Mouse (Mus musculus): ENCODE results near the gene Klhl7. TPM values are rescaled to one million over a fixed set of nuclear protein-coding genes. Genes with fewer than 3 reads are reported as not detected.

The Klhl7 gene
- polyA plus RNA-seq, 1 experiment from 2014 or later = 194 TPM

DNA sequence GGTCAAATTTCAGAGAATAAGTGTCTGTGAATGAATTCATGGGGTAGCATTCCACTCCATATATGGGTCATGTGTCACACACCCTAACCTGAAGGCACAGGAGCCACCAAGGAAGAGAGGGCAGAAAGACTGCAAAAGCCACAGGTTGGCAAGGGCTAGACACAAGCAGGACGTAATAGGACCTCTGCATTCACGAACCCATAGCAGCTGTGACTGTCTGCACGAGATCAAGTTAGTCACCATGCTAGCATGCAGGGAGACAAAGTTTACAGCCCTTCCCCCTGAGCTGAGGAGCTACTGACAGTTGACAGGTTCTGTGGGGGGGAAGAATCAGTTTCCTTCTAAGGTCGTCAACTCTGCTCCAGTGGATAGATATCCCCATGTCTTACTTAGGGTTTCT lies 36.9 kb upstream of the Klhl7 start:
- Histone ChIP-seq H3K4me2 (ENCODE audit: low read length) (no peak overlapping the region), H3K36me3 (ENCODE audit: control insufficient read depth, insufficient read depth, low read length) (no peaks in the 10 kb centered on the region), H3K27me3 (ENCODE audit: control insufficient read depth, insufficient read depth, low read length) (no peaks in the 10 kb centered on the region), H3K27ac (replicated peaks; ENCODE audit: low read depth, low read length) (no peak overlapping the region), H3K4me3 (replicated peaks; ENCODE audit: low read depth, low read length) (no peak overlapping the region), H3K9me3 (ENCODE audit: control insufficient read depth, low read length) (no peaks in the 10 kb centered on the region), H3K4me1 (ENCODE audit: control insufficient read depth, insufficient read depth, low read length) (no peaks in the 10 kb centered on the region), H3K9ac (replicated peaks; ENCODE audit: low read length) (no peak overlapping the region)
- DNase-seq (no peak), ATAC-seq (ENCODE audit: low FRiP score, low TSS enrichment) (no peak)
- 88% methylated on average over 4 of the region's 4 CpGs for WGBS

GRCm38 (mm10) chr5:24068955-24069354 lies 31.4 kb upstream of the Klhl7 start:
- Histone ChIP-seq H3K4me1 (ENCODE audit: control insufficient read depth, insufficient read depth, low read length) (no peaks in the 10 kb centered on the region), H3K9ac (replicated peaks; ENCODE audit: low read length) (no peak overlapping the region), H3K27me3 (ENCODE audit: control insufficient read depth, insufficient read depth, low read length) (no peaks in the 10 kb centered on the region), H3K4me2 (ENCODE audit: low read length) (no peak overlapping the region), H3K9me3 (ENCODE audit: control insufficient read depth, low read length) (no peaks in the 10 kb centered on the region), H3K27ac (replicated peaks; ENCODE audit: low read depth, low read length) (no peak overlapping the region), H3K36me3 (ENCODE audit: control insufficient read depth, insufficient read depth, low read length) (no peaks in the 10 kb centered on the region), H3K4me3 (replicated peaks; ENCODE audit: low read depth, low read length) (no peak overlapping the region)
- WGBS = 83% methylated on average over 6 of the region's 6 CpGs
- ATAC-seq (ENCODE audit: low FRiP score, low TSS enrichment) (no peak), DNase-seq (no peak)

DNA sequence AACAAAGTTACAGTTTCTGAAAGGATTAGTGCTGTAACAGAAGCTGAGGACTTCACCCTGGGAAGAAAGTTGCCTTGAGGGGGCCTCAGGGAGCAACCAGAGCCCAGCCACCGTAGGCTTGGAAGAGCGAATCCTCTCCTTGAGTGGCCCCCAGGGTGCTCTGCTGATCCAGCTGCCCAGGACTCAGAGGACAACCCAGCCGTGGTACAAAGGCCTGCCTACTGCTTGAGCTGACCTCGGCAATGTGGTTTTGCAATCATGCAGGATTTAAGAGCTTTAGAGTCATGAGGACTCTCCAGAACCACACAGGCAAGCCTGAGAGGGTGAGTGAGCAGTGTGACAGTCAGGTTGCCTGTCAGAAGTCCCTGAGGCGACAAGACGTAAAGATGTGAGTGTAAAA lies 28.4 kb upstream of the Klhl7 start:
- no peaks in the 10 kb centered on the region for H3K27me3 ChIP-seq (ENCODE audit: control insufficient read depth, insufficient read depth, low read length)
- H3K36me3 ChIP-seq (ENCODE audit: control insufficient read depth, insufficient read depth, low read length) = no peaks in the 10 kb centered on the region
- H3K4me3 ChIP-seq (replicated peaks; ENCODE audit: low read depth, low read length) = no peak overlapping the region
- ATAC-seq (ENCODE audit: low FRiP score, low TSS enrichment) (no peak), DNase-seq (no peak)
- H3K9me3 ChIP-seq (ENCODE audit: control insufficient read depth, low read length) = no peaks in the 10 kb centered on the region
- no peak overlapping the region for H3K27ac ChIP-seq (replicated peaks; ENCODE audit: low read depth, low read length)
- no peak overlapping the region for H3K9ac ChIP-seq (replicated peaks; ENCODE audit: low read length)
- WGBS = 61% methylated on average over 6 of the region's 6 CpGs
- no peak overlapping the region for H3K4me2 ChIP-seq (ENCODE audit: low read length)
- no peaks in the 10 kb centered on the region; the same call in 1 of the 2 replicates for H3K4me1 ChIP-seq (ENCODE audit: control insufficient read depth, insufficient read depth, low read length)

GRCm38 (mm10) chr5:24076986-24077718 lies 23.3 kb upstream of the Klhl7 start:
- peak; percentile 72; the same call in 1 of the 2 replicates for ATAC-seq (ENCODE audit: low FRiP score, low TSS enrichment)

GRCm38 (mm10) chr5:24077739-24078306 lies 22.6 kb upstream of the Klhl7 start:
- Histone ChIP-seq H3K9ac (replicated peaks; ENCODE audit: low read length) (no peak overlapping the region; the same call in 1 of the 2 replicates), H3K9me3 (ENCODE audit: control insufficient read depth, low read length) (no peaks in the 10 kb centered on the region), H3K27me3 (ENCODE audit: control insufficient read depth, insufficient read depth, low read length) (no peaks in the 10 kb centered on the region), H3K4me3 (replicated peaks; ENCODE audit: low read depth, low read length) (peak overlapping the region; percentile 18; the same call in 1 of the 2 replicates), H3K4me2 (ENCODE audit: low read length) (peak overlapping the region; percentile 47), H3K36me3 (ENCODE audit: control insufficient read depth, insufficient read depth, low read length) (no peaks in the 10 kb centered on the region), H3K4me1 (ENCODE audit: control insufficient read depth, insufficient read depth, low read length) (no peaks in the 10 kb centered on the region; the same call in 1 of the 2 replicates), H3K27ac (replicated peaks; ENCODE audit: low read depth, low read length) (peak overlapping the region; percentile 81)
- no peak for ATAC-seq (ENCODE audit: low FRiP score, low TSS enrichment)
- 20% methylated on average over 7 of the region's 7 CpGs for WGBS
- DNase-seq = peak; percentile 31

More at GRCm38 (mm10) chr5:24076986-24077718, 23.3 kb upstream of the Klhl7 start:
- Histone ChIP-seq H3K9ac (replicated peaks; ENCODE audit: low read length) (peak overlapping the region; percentile 36; the same call in 1 of the 2 replicates), H3K27ac (replicated peaks; ENCODE audit: low read depth, low read length) (peak overlapping the region; percentile 81), H3K4me2 (ENCODE audit: low read length) (peak overlapping the region; percentile 47), H3K36me3 (ENCODE audit: control insufficient read depth, insufficient read depth, low read length) (no peaks in the 10 kb centered on the region), H3K9me3 (ENCODE audit: control insufficient read depth, low read length) (no peaks in the 10 kb centered on the region), H3K4me3 (replicated peaks; ENCODE audit: low read depth, low read length) (peak overlapping the region; percentile 18), H3K4me1 (ENCODE audit: control insufficient read depth, insufficient read depth, low read length) (no peaks in the 10 kb centered on the region; the same call in 1 of the 2 replicates), H3K27me3 (ENCODE audit: control insufficient read depth, insufficient read depth, low read length) (no peaks in the 10 kb centered on the region)
- DNase-seq = peak; percentile 91
- WGBS = 2% methylated on average over 15 of the region's 15 CpGs

- Histone ChIP-seq H3K4me2 (ENCODE audit: low read length) (no peak overlapping the region), H3K36me3 (ENCODE audit: control insufficient read depth, insufficient read depth, low read length) (no peaks in the 10 kb centered on the region), H3K4me1 (ENCODE audit: control insufficient read depth, insufficient read depth, low read length) (no peaks in the 10 kb centered on the region; the same call in 1 of the 2 replicates), H3K9me3 (ENCODE audit: control insufficient read depth, low read length) (no peaks in the 10 kb centered on the region), H3K27me3 (ENCODE audit: control insufficient read depth, insufficient read depth, low read length) (no peaks in the 10 kb centered on the region), H3K27ac (replicated peaks; ENCODE audit: low read depth, low read length) (no peak overlapping the region), H3K9ac (replicated peaks; ENCODE audit: low read length) (no peak overlapping the region), H3K4me3 (replicated peaks; ENCODE audit: low read depth, low read length) (no peak overlapping the region)
- DNase-seq = peak; percentile 57
- WGBS = 84% methylated on average over 7 of the region's 7 CpGs
- ATAC-seq (ENCODE audit: low FRiP score, low TSS enrichment) = no peak; the same call in 1 of the 2 replicates
Observed at GRCm38 (mm10) chr5:24078420-24079179, 21.8 kb upstream of the Klhl7 start.

GRCm38 (mm10) chr5:24080826-24081225 lies 19.6 kb upstream of the Klhl7 start:
- ATAC-seq (ENCODE audit: low FRiP score, low TSS enrichment) = no peak
- no peak for DNase-seq
- Histone ChIP-seq H3K27me3 (ENCODE audit: control insufficient read depth, insufficient read depth, low read length) (no peaks in the 10 kb centered on the region), H3K4me3 (replicated peaks; ENCODE audit: low read depth, low read length) (no peak overlapping the region), H3K27ac (replicated peaks; ENCODE audit: low read depth, low read length) (no peak overlapping the region), H3K4me1 (ENCODE audit: control insufficient read depth, insufficient read depth, low read length) (no peaks in the 10 kb centered on the region; the same call in 1 of the 2 replicates), H3K9ac (replicated peaks; ENCODE audit: low read length) (no peak overlapping the region), H3K4me2 (ENCODE audit: low read length) (no peak overlapping the region), H3K36me3 (ENCODE audit: control insufficient read depth, insufficient read depth, low read length) (no peaks in the 10 kb centered on the region), H3K9me3 (ENCODE audit: control insufficient read depth, low read length) (no peaks in the 10 kb centered on the region)
- 83% methylated on average over 6 of the region's 6 CpGs for WGBS

DNA sequence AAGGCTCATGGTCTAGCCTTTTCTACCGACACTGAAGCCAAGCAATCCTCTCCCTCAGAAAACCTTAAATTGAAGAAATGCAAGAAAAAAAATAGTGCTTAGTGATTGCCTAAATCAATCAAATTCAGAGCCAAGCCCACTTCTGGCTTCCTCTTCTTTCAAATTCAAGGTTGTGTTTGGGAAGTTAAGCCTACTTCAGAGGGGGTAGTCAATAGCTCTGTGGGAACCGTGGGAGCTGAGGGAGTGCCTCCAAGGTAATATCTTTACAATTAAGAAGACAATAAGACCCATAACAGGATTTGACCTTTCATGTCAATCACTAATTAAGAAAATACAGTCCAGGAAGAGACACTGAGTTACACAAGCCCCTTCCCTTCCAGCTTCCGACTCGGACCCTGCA lies 15.6 kb upstream of the Klhl7 start:
- DNase-seq = no peak
- Histone ChIP-seq H3K27me3 (ENCODE audit: control insufficient read depth, insufficient read depth, low read length) (no peaks in the 10 kb centered on the region), H3K27ac (replicated peaks; ENCODE audit: low read depth, low read length) (no peak overlapping the region), H3K4me1 (ENCODE audit: control insufficient read depth, insufficient read depth, low read length) (no peaks in the 10 kb centered on the region), H3K9ac (replicated peaks; ENCODE audit: low read length) (no peak overlapping the region), H3K9me3 (ENCODE audit: control insufficient read depth, low read length) (no peaks in the 10 kb centered on the region), H3K4me3 (replicated peaks; ENCODE audit: low read depth, low read length) (no peak overlapping the region), H3K4me2 (ENCODE audit: low read length) (no peak overlapping the region), H3K36me3 (ENCODE audit: control insufficient read depth, insufficient read depth, low read length) (no peaks in the 10 kb centered on the region)
- ATAC-seq (ENCODE audit: low FRiP score, low TSS enrichment) = no peak
- 75% methylated on average over 4 of the region's 4 CpGs for WGBS

All from midbrain, embryonic 14.5 days (tissue).